Mouse (Mus musculus): Measurements from ENCODE around the gene Immp2l. TPM values are rescaled to one million over a fixed set of nuclear protein-coding genes. Genes with fewer than 3 reads are reported as not detected.
"Not testable (repeated sequence)": the region's sequence is repeated elsewhere in the genome, so short reads cannot be mapped to it uniquely, and the experiment has no call there.

Immp2l gene
- polyA plus RNA-seq, 1 experiment from 2014 or later, result 16.3 TPM

- H3K4me2 ChIP-seq (ENCODE audit: low read depth, low read length), result no peak overlapping the region
- H3K4me3 ChIP-seq (replicated peaks; ENCODE audit: low read length), result no peak overlapping the region
- ATAC-seq (ENCODE audit: insufficient read depth, low FRiP score), result no peak
- no peaks in the 10 kb centered on the region for H3K4me1 ChIP-seq (ENCODE audit: control insufficient read depth, insufficient read depth, low read length)
- H3K36me3 ChIP-seq (ENCODE audit: control insufficient read depth, insufficient read depth, low read length), result no peaks in the 10 kb centered on the region
- H3K9me3 ChIP-seq (replicated peaks; ENCODE audit: control insufficient read depth, low read length), result no peaks in the 10 kb centered on the region
- no peak overlapping the region for H3K27ac ChIP-seq (ENCODE audit: low read length)
- H3K9ac ChIP-seq (ENCODE audit: low read length), result no peak overlapping the region
- H3K27me3 ChIP-seq (ENCODE audit: control insufficient read depth, insufficient read depth, low read length), result no peaks in the 10 kb centered on the region
- 46% methylated on average over 6 of the region's 6 CpGs for whole genome bisulfite sequencing
Observed at GRCm38 (mm10) chr12:41842694-41843329, 818.9 kb downstream of the Immp2l start.

GRCm38 (mm10) chr12:41851896-41852470 lies 828.1 kb downstream of the Immp2l start:
- no peaks in the 10 kb centered on the region for H3K36me3 ChIP-seq (ENCODE audit: control insufficient read depth, insufficient read depth, low read length)
- H3K27ac ChIP-seq (ENCODE audit: low read length), result no peak overlapping the region
- no peaks in the 10 kb centered on the region for H3K4me1 ChIP-seq (ENCODE audit: control insufficient read depth, insufficient read depth, low read length)
- H3K9me3 ChIP-seq (replicated peaks; ENCODE audit: control insufficient read depth, low read length), result no peaks in the 10 kb centered on the region
- WGBS, result 87% methylated on average over 7 of the region's 7 CpGs
- no peak for ATAC-seq (ENCODE audit: insufficient read depth, low FRiP score)
- H3K4me3 ChIP-seq (replicated peaks; ENCODE audit: low read length), result no peak overlapping the region
- no peak overlapping the region for H3K9ac ChIP-seq (ENCODE audit: low read length)
- H3K27me3 ChIP-seq (ENCODE audit: control insufficient read depth, insufficient read depth, low read length), result no peaks in the 10 kb centered on the region
- no peak overlapping the region for H3K4me2 ChIP-seq (ENCODE audit: low read depth, low read length)

- H3K27ac ChIP-seq (ENCODE audit: low read length); H3K27me3 ChIP-seq (ENCODE audit: control insufficient read depth, insufficient read depth, low read length); H3K4me1 ChIP-seq (ENCODE audit: control insufficient read depth, insufficient read depth, low read length); ATAC-seq (ENCODE audit: insufficient read depth, low FRiP score); H3K9me3 ChIP-seq (replicated peaks; ENCODE audit: control insufficient read depth, low read length); H3K9ac ChIP-seq (ENCODE audit: low read length); H3K4me3 ChIP-seq (replicated peaks; ENCODE audit: low read length); H3K4me2 ChIP-seq (ENCODE audit: low read depth, low read length); H3K36me3 ChIP-seq (ENCODE audit: control insufficient read depth, insufficient read depth, low read length): not testable (repeated sequence)
- WGBS, result 53% methylated on average over 5 of the region's 5 CpGs
Observed at GRCm38 (mm10) chr12:41859652-41860051, 835.8 kb downstream of the Immp2l start.

- no peaks in the 10 kb centered on the region for H3K27me3 ChIP-seq (ENCODE audit: control insufficient read depth, insufficient read depth, low read length)
- no peak overlapping the region for H3K27ac ChIP-seq (ENCODE audit: low read length)
- 84% methylated on average over 2 of the region's 2 CpGs for WGBS
- H3K4me3 ChIP-seq (replicated peaks; ENCODE audit: low read length), result no peak overlapping the region
- ATAC-seq (ENCODE audit: insufficient read depth, low FRiP score), result no peak
- H3K9ac ChIP-seq (ENCODE audit: low read length), result no peak overlapping the region
- H3K4me1 ChIP-seq (ENCODE audit: control insufficient read depth, insufficient read depth, low read length), result no peaks in the 10 kb centered on the region
- H3K9me3 ChIP-seq (replicated peaks; ENCODE audit: control insufficient read depth, low read length), result 0 out of 2 replicates have a peak, but pooled peaks cover 3% of the 10 kb centered on the region
- no peak overlapping the region for H3K4me2 ChIP-seq (ENCODE audit: low read depth, low read length)
- H3K36me3 ChIP-seq (ENCODE audit: control insufficient read depth, insufficient read depth, low read length), result no peaks in the 10 kb centered on the region
Observed at GRCm38 (mm10) chr12:41868317-41868716, 844.4 kb downstream of the Immp2l start.

GRCm38 (mm10) chr12:41874015-41874414 lies 850.1 kb downstream of the Immp2l start:
- no peaks in the 10 kb centered on the region for H3K27me3 ChIP-seq (ENCODE audit: control insufficient read depth, insufficient read depth, low read length)
- no peak overlapping the region for H3K4me2 ChIP-seq (ENCODE audit: low read depth, low read length)
- H3K36me3 ChIP-seq (ENCODE audit: control insufficient read depth, insufficient read depth, low read length), result no peaks in the 10 kb centered on the region
- H3K4me1 ChIP-seq (ENCODE audit: control insufficient read depth, insufficient read depth, low read length), result no peaks in the 10 kb centered on the region
- no peak overlapping the region for H3K9ac ChIP-seq (ENCODE audit: low read length)
- WGBS, result 73% methylated on average over 2 of the region's 2 CpGs
- no peak overlapping the region for H3K27ac ChIP-seq (ENCODE audit: low read length)
- no peak for ATAC-seq (ENCODE audit: insufficient read depth, low FRiP score)
- H3K9me3 ChIP-seq (replicated peaks; ENCODE audit: control insufficient read depth, low read length), result no peaks in the 10 kb centered on the region
- no peak overlapping the region for H3K4me3 ChIP-seq (replicated peaks; ENCODE audit: low read length)

GRCm38 (mm10) chr12:41877292-41877959 lies 853.5 kb downstream of the Immp2l start:
- Histone ChIP-seq H3K4me1 (ENCODE audit: control insufficient read depth, insufficient read depth, low read length) (no peaks in the 10 kb centered on the region), H3K27me3 (ENCODE audit: control insufficient read depth, insufficient read depth, low read length) (no peaks in the 10 kb centered on the region), H3K9ac (ENCODE audit: low read length) (no peak overlapping the region), H3K27ac (ENCODE audit: low read length) (no peak overlapping the region), H3K9me3 (replicated peaks; ENCODE audit: control insufficient read depth, low read length) (no peaks in the 10 kb centered on the region), H3K4me3 (replicated peaks; ENCODE audit: low read length) (no peak overlapping the region), H3K4me2 (ENCODE audit: low read depth, low read length) (no peak overlapping the region), H3K36me3 (ENCODE audit: control insufficient read depth, insufficient read depth, low read length) (no peaks in the 10 kb centered on the region)
- WGBS, result 52% methylated on average over 5 of the region's 5 CpGs
- ATAC-seq (ENCODE audit: insufficient read depth, low FRiP score), result no peak

- no peaks in the 10 kb centered on the region for H3K36me3 ChIP-seq (ENCODE audit: control insufficient read depth, insufficient read depth, low read length)
- H3K4me2 ChIP-seq (ENCODE audit: low read depth, low read length), result no peak overlapping the region
- no peaks in the 10 kb centered on the region for H3K27me3 ChIP-seq (ENCODE audit: control insufficient read depth, insufficient read depth, low read length)
- WGBS, result 80% methylated on average over 3 of the region's 3 CpGs
- no peak overlapping the region for H3K4me3 ChIP-seq (replicated peaks; ENCODE audit: low read length)
- no peaks in the 10 kb centered on the region for H3K9me3 ChIP-seq (replicated peaks; ENCODE audit: control insufficient read depth, low read length)
- no peak overlapping the region for H3K9ac ChIP-seq (ENCODE audit: low read length)
- ATAC-seq (ENCODE audit: insufficient read depth, low FRiP score), result no peak
- H3K4me1 ChIP-seq (ENCODE audit: control insufficient read depth, insufficient read depth, low read length), result no peaks in the 10 kb centered on the region
- H3K27ac ChIP-seq (ENCODE audit: low read length), result no peak overlapping the region
Observed at GRCm38 (mm10) chr12:41878493-41878892, 854.6 kb downstream of the Immp2l start.

- Histone ChIP-seq H3K4me3 (replicated peaks; ENCODE audit: low read length) (no peak overlapping the region), H3K9ac (ENCODE audit: low read length) (no peak overlapping the region), H3K9me3 (replicated peaks; ENCODE audit: control insufficient read depth, low read length) (no peaks in the 10 kb centered on the region), H3K4me2 (ENCODE audit: low read depth, low read length) (no peak overlapping the region), H3K27me3 (ENCODE audit: control insufficient read depth, insufficient read depth, low read length) (no peaks in the 10 kb centered on the region), H3K4me1 (ENCODE audit: control insufficient read depth, insufficient read depth, low read length) (no peaks in the 10 kb centered on the region), H3K36me3 (ENCODE audit: control insufficient read depth, insufficient read depth, low read length) (no peaks in the 10 kb centered on the region), H3K27ac (ENCODE audit: low read length) (no peak overlapping the region)
- 81% methylated on average over 1 of the region's 1 CpGs for WGBS
- no peak for ATAC-seq (ENCODE audit: insufficient read depth, low FRiP score)
Observed at GRCm38 (mm10) chr12:41878972-41879371, 855.1 kb downstream of the Immp2l start.

- no peaks in the 10 kb centered on the region for H3K4me1 ChIP-seq (ENCODE audit: control insufficient read depth, insufficient read depth, low read length)
- H3K4me3 ChIP-seq (replicated peaks; ENCODE audit: low read length), result no peak overlapping the region
- H3K27ac ChIP-seq (ENCODE audit: low read length), result no peak overlapping the region
- H3K27me3 ChIP-seq (ENCODE audit: control insufficient read depth, insufficient read depth, low read length), result no peaks in the 10 kb centered on the region
- H3K9me3 ChIP-seq (replicated peaks; ENCODE audit: control insufficient read depth, low read length), result no peaks in the 10 kb centered on the region
- H3K9ac ChIP-seq (ENCODE audit: low read length), result no peak overlapping the region
- ATAC-seq (ENCODE audit: insufficient read depth, low FRiP score), result no peak
- WGBS, result 61% methylated on average over 1 of the region's 1 CpGs
- H3K4me2 ChIP-seq (ENCODE audit: low read depth, low read length), result no peak overlapping the region
- no peaks in the 10 kb centered on the region for H3K36me3 ChIP-seq (ENCODE audit: control insufficient read depth, insufficient read depth, low read length)
Observed at GRCm38 (mm10) chr12:41879412-41879811, 855.5 kb downstream of the Immp2l start.
